Mouse (Mus musculus) bone marrow, adult 2 months (tissue): ENCODE results near the gene Herc1. TPM values are rescaled to one million over a fixed set of nuclear protein-coding genes. Genes with fewer than 3 reads are reported as not detected.
"Not testable (repeated sequence)": the region's sequence is repeated elsewhere in the genome, so short reads cannot be mapped to it uniquely, and the experiment has no call there.

Experiments used
- H3K27ac ChIP-seq: fragments of 200-500 bp; 2 replicates; pipeline ENCODE4 v1.5.1; 2012; ENCODE audit warnings: low read depth, mild to moderate bottlenecking, control low read depth, inconsistent platforms, low read length; ENCODE audit not compliant: control insufficient read depth, poor library complexity, insufficient read depth
- H3K4me1 ChIP-seq: fragments of 200-500 bp; 2 replicates; pipeline ENCODE4 v1.6.1; 2011; ENCODE audit warnings: low read length; ENCODE audit not compliant: control insufficient read depth, insufficient read depth
- H3K4me3 ChIP-seq: fragments of 200-500 bp; replicated peaks from 2 replicates; pipeline ENCODE3; 2011; ENCODE audit warnings: mild to moderate bottlenecking, low read depth, low read length, control low read depth; ENCODE audit not compliant: control insufficient read depth
- CTCF ChIP-seq: fragments of 200-500 bp; IDR thresholded peaks from 2 replicates; pipeline ENCODE4 v1.5.1; 2011; ENCODE audit warnings: low read length, control low read depth; ENCODE audit not compliant: control insufficient read depth, insufficient read depth
- POLR2A ChIP-seq: fragments of 200-500 bp; IDR thresholded peaks from 2 replicates; pipeline ENCODE4 v1.6.1; 2011; ENCODE audit warnings: low read depth, mild to moderate bottlenecking, control low read depth, low read length, borderline replicate concordance; ENCODE audit not compliant: control insufficient read depth
- WGBS: fragments of 180-500 bp; shearing (Covaris S2); methylation state at CpG from one replicate; pipeline ENCODE4 v1.1.7; 2018; 5-methylcytosine and 5-hydroxymethylcytosine counted together
- polyA plus RNA-seq: library from polyadenylated mRNA; stranded (reverse); fragments of >200 nt; gene quantifications from 2 replicates; pipeline ENCODE4 v1.2.4, GENCODE M21; 2011; ENCODE audit warnings: low replicate concordance; ENCODE audit not compliant: missing spikeins, insufficient read depth, insufficient read length

Herc1 gene
- polyA plus RNA-seq, 1 experiment, result 47.3 TPM

DNA sequence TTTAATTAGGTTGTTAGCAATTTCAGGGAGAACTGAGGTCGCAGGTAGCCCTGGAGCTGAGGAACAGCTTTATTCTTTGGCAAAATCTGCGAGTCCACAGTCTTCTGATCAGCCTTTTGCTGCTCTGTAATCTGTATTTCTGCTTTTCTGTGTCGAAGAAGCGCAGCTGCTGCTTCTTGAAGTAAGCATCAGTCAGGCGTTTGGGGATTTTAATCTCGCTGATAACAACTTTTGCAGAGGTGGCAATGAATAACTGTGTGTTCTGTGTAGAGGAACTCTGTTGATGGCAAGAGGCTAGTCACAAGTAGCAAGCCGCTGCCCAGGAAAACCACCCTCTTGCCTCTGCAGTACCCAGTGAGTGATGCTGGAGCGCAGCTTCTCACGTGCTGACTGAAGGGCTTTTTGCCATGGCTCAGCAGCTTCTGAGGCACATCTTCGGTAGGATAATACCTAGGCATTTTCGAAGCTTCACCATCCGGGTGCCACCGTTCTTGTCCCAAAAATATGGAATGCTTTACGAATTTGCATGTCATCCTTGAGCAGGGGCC lies 10.0 kb downstream of the Herc1 start:
- Histone ChIP-seq H3K4me3 (no peak overlapping the region), H3K4me1 (no peaks in the 10 kb centered on the region), H3K27ac (no peak overlapping the region)
- TF ChIP-seq CTCF, result no peak
- TF ChIP-seq POLR2A, result no peak
- WGBS, result 60% methylated on average over 14 of the region's 14 CpGs

DNA sequence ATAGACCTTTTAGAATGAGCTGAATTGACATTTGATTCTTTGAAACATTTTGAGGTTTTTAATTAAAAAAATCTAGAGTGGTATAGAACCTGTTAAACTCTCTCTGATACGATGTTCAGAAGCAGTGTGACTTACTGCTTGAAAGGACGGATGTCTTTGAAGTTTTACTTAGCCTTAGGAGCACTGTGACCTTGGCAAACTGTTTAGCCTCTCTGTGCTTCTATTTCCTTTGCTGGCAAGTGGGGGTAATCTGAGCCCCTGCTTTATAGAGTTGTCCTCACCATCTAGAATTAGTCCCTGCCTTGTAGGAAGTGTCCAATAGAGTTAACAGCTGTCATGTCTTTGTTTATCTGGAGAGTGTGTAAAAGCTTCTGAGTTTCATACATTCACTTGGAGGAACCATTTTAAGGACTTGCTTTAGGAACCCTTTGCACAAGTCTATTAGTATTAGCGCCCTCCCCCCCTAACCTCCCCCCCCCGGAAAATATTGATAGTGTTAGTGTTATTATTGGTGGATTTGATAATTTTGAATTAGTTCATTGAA lies 18.7 kb downstream of the Herc1 start:
- H3K4me1 ChIP-seq, result no peaks in the 10 kb centered on the region; the same call in 1 of the 2 replicates
- WGBS, result 77% methylated on average over 4 of the region's 4 CpGs
- no peak overlapping the region for H3K4me3 ChIP-seq
- TF ChIP-seq POLR2A (no peak), CTCF (no peak)
- H3K27ac ChIP-seq, result no peak overlapping the region

DNA sequence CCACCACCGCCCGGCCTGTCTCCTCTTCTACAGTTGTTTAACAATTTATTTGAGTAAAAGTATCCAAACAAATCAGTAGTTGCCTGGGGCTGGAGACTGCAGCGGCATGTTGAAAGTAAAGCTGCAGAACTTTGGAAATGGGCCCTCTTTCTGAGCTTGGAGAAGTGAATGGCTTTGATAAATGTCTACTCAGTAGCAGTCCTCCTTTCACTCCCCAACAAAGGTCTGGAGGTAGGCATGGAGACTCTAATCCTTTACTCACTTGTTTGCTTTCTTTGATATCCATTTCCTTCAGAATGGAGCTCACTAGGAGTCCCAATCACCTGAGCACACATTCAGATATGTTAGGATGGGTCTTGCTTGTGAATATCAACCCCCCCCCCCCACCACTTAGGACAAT lies 20.1 kb downstream of the Herc1 start:
- H3K27ac ChIP-seq, result no peak overlapping the region
- no peak overlapping the region for H3K4me3 ChIP-seq
- WGBS, result 93% methylated on average over 3 of the region's 3 CpGs
- no peak for TF ChIP-seq CTCF
- TF ChIP-seq POLR2A, result no peak
- H3K4me1 ChIP-seq, result peaks cover 2% of the 10 kb centered on the region

DNA sequence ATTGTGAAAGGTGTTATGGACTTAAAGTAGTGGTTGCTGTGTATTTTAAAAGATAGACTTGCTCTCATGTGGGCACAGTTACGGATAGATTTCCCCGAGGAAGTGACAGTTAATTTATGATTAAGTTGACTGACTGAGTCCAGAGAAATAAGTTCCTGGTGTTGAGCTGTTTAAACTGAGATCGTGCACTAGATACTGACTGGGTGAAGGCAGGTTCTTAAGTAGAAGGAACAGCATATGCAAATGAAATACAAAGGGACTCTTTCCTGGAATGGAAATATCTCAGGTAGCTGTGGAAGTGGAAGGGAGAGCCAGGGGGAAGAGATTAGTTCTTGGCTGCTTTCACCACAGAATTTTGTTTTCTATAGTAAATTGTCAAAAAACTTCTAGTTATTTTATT lies 20.6 kb downstream of the Herc1 start:
- no peak overlapping the region for H3K4me3 ChIP-seq
- peaks cover 2% of the 10 kb centered on the region for H3K4me1 ChIP-seq
- WGBS, result 17% methylated on average over 3 of the region's 3 CpGs
- no peak for TF ChIP-seq POLR2A
- TF ChIP-seq CTCF, result no peak
- H3K27ac ChIP-seq, result no peak overlapping the region

DNA sequence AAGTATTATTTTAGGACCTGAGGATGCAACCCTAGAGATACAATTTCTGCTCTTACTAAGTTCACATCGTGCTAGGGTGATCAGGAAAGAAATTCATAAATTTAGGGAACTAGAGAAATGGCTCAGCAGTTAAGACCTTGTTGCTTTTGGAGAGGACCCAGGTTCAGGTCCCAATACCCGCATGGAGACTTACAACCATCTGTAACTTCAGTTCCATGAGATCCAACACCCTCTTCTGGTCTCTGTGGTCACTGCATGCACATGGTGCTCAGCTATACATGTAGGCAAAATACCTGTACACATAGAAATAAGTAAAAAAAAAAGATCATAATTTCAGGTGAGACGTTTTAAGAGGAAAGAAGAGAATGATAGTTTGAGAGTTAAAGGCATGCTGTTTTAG lies 23.2 kb downstream of the Herc1 start:
- TF ChIP-seq CTCF (no peak), POLR2A (no peak)
- Histone ChIP-seq H3K4me3 (no peak overlapping the region), H3K4me1 (peaks cover 2% of the 10 kb centered on the region), H3K27ac (no peak overlapping the region)
- WGBS, result 84% methylated on average over 3 of the region's 3 CpGs

DNA sequence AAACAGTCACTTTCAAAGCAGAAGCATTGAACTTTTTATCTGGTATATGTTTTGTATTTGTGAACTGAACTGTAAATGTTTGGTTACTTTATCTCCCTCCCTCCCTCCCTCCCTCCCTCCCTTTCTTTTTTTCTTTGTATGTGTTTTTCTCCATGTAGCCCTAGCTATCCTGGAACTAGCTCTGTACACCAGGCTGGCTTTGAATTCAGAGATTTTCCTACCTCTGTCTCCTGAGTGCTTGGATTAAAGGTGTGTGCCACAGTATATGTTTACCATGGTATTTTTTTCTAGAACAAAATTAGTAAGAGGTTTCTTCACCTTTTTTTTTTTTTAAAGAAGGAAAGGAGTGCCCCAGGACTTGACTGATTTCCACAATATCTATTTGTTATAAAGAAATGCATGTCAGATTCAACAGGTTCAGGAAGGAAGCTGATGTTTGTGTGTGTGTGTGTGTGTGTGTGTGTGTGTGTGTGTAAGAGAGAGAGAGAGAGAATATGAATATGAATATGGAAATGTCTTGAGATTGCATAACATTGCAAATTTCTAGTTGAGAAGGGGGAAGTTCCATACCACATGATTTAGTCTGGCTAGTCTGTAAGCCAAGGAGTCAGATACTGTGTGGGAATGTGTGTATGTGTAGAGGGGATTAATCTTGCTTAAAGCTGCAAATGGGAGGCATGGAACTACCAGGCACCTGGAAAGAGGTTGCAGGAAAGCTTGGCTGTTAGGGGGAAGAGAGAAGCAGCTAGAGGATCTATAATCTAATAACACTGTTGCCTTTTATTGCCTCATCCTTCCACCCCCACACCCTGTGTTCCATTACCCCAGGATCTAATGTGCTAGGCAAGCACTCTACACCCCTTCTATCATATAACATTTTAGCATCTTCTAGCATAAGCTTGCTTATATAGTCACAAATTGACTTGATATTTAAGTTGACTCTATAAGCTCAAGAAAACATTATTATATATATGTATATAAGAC lies 24.5 kb downstream of the Herc1 start:
- no peak overlapping the region for H3K27ac ChIP-seq
- H3K4me3 ChIP-seq, result no peak overlapping the region
- H3K4me1 ChIP-seq, result peaks cover 2% of the 10 kb centered on the region
- no peak for TF ChIP-seq POLR2A
- no peak for TF ChIP-seq CTCF

DNA sequence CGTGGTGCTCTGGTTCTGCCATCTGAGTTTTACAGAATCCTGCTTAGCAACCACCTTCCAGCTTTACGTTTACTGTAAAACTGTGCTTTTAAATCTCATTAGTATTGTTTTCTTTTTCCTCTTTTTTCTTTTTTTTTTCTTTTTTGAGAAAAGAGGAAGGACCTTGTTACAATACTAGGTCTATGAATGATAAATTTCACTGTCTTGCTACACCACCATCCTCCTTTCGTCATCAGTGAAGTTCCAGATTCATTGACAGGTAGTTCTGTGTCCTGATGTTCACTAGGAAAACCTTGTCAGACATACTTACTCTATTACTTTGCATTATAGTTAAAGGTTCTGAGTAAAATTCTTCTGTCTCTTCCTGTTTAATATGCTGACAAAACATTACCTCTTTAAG lies 33.2 kb downstream of the Herc1 start:
- 61% methylated on average over 3 of the region's 3 CpGs for WGBS

DNA sequence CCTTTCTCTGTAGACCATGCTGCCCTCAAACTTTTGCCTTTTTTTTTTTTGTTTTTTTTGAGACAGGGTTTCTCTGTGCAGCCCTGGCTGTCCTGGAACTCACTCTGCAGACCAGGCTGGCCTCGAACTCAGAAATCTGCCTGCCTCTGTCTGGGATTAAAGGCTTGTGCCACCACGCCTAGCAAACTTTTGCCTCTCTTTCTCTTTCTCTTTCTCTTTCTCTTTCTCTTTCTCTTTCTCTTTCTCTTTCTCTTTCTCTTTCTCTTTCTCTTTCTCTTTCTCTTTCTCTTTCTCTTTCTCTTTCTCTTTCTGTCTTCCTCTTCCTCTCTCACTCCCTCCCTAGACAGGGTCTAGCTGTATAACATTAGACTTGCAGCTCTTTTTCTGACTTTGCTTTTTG lies 40.1 kb downstream of the Herc1 start:
- not testable (repeated sequence) for H3K27ac ChIP-seq, H3K4me1 ChIP-seq
- 99% methylated on average over 2 of the region's 2 CpGs for WGBS

More for the DNA sequence above, 33.2 kb downstream of the Herc1 start:
- no peak overlapping the region for H3K4me3 ChIP-seq
- TF ChIP-seq POLR2A, result no peak
- TF ChIP-seq CTCF, result no peak
- no peaks in the 10 kb centered on the region; the same call in 1 of the 2 replicates for H3K4me1 ChIP-seq
- no peak overlapping the region for H3K27ac ChIP-seq

DNA sequence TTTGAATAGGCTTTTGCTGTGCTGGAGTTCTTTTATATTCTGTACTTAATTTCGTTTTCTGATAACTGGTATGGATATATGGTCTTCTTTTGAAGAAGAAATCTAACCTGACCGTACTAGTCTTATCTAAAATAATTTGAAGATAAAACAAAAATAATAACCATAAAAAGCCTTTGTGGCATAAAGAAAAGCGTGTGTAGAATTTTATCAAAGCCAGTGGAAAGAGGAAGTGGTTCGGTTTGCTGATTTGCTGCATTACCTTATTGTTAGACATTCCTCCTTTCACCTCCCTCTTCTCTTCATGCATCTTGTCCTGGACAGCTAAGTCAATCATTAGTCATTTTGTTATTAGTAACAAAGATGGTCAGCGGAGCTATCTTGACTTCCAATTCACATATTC lies 43.1 kb downstream of the Herc1 start:
- no peak overlapping the region for H3K27ac ChIP-seq
- 47% methylated on average over 5 of the region's 5 CpGs for WGBS
- no peaks in the 10 kb centered on the region for H3K4me1 ChIP-seq
- H3K4me3 ChIP-seq, result no peak overlapping the region
- TF ChIP-seq CTCF (no peak), POLR2A (no peak)

More for the DNA sequence above, 40.1 kb downstream of the Herc1 start:
- not testable (repeated sequence) for H3K4me3 ChIP-seq
